Mouse (Mus musculus) stomach, embryonic 16.5 days (tissue): ENCODE measurements around the gene Fbxo7. TPM values are rescaled to one million over a fixed set of nuclear protein-coding genes. Genes with fewer than 3 reads are reported as not detected.

Source experiments
- ATAC-seq: fragments of 200-750 bp; cut with Nextera tagmentation; 2 replicates; pipeline ENCODE4 v1.8.0; 2017; ENCODE audit warnings: moderate number of reproducible peaks, moderate TSS enrichment; ENCODE audit not compliant: insufficient read depth, low FRiP score
- H3K27ac ChIP-seq: fragments of 300-500 bp; sonication (generic); 2 replicates; pipeline ENCODE4 v1.5.1; 2014; ENCODE audit warnings: low read length
- H3K27me3 ChIP-seq: fragments of 300-500 bp; sonication (generic); 2 replicates; pipeline ENCODE4 v1.6.1; 2014; ENCODE audit warnings: low read length, control low read depth, mixed read lengths; ENCODE audit not compliant: control insufficient read depth, insufficient read depth
- H3K36me3 ChIP-seq: fragments of 300-500 bp; sonication (generic); 2 replicates; pipeline ENCODE4 v1.6.1; 2014; ENCODE audit warnings: low read length; ENCODE audit not compliant: control insufficient read depth, insufficient read depth
- H3K4me1 ChIP-seq: fragments of 300-500 bp; sonication (generic); 2 replicates; pipeline ENCODE4 v1.6.1; 2014; ENCODE audit warnings: low read length, control low read depth, mixed read lengths; ENCODE audit not compliant: control insufficient read depth, insufficient read depth
- H3K4me2 ChIP-seq: fragments of 300-500 bp; sonication (generic); 2 replicates; pipeline ENCODE4 v1.6.1; 2014; ENCODE audit warnings: low read depth, low read length, mixed read lengths
- H3K4me3 ChIP-seq: fragments of 300-500 bp; sonication (generic); replicated peaks from 2 replicates; pipeline ENCODE4 v1.5.1; 2014; ENCODE audit warnings: mild to moderate bottlenecking, low read length
- H3K9ac ChIP-seq: fragments of 300-500 bp; sonication (generic); 2 replicates; pipeline ENCODE4 v1.6.1; 2014; ENCODE audit warnings: low read length
- H3K9me3 ChIP-seq: fragments of 300-500 bp; sonication (generic); replicated peaks from 2 replicates; pipeline ENCODE4 v1.6.1; 2016; ENCODE audit warnings: low read length, control low read depth; ENCODE audit not compliant: control insufficient read depth
- WGBS: fragments of 180-500 bp; shearing (Covaris S2); extraction: QIAGEN DNeasy Blood & Tissue Kit; methylation state at CpG from one replicate; pipeline ENCODE4 v1.1.7; 2014; 5-methylcytosine and 5-hydroxymethylcytosine counted together
- polyA plus RNA-seq: library from polyadenylated mRNA; unstranded; fragments of >200 nt; fragmentation: Nextera tagmentation; extraction: Ambion mirVana; gene quantifications from 2 replicates; pipeline ENCODE4 v1.2.1, GENCODE M21; 2015

Fbxo7 gene
- polyA plus RNA-seq: 38.0 and 39.2 TPM in 2 replicates

DNA sequence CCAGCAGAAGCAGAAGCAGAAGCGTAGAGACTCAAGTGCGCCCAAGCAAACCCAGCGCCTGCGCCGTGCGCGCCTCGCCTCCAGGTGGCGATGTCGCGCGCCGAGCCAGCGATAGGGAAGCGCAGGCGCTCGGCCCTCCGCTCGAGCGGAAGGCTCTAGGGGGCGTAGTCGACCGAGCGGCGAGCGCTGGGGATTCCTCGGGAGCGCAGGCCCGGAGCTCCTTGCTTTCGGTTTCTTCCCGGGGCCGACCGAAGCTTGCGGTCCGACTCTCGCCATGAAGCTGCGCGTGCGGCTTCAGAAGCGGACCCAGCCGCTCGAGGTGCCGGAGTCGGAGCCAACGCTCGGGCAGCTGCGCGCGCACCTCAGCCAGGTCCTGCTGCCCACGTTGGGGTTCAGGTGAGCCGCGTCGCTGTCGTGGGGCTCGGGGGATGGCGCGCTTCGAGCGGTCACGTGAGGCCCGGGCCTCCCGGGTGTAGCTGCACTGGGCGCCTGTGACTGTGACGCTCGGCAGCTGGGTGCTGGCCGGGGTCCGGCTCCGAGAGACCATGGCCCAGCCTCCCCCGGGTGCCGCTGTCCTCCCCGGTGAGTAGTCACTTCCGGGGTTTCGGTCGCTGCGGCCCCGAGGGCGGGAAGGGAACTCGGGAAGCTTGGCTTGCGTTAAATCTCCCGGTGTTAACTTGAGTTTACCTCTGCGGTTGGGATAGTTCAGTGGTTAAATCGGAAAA is at the start of gene Fbxo7:
Gene Fbxo7 (plus strand): TSS at position 224 of the 725 bp plus-strand sequence.
- Histone ChIP-seq H3K4me1 (peaks cover 2% of the 10 kb centered on the region; the same call in 1 of the 2 replicates), H3K9ac (peak within 1 kb of the TSS; percentile 94), H3K9me3 (no peaks in the 10 kb centered on the region), H3K4me2 (peak within 1 kb of the TSS; percentile 68), H3K27me3 (no peaks in the 10 kb centered on the region), H3K27ac (peak within 1 kb of the TSS; percentile 95), H3K36me3 (no peaks in the 10 kb centered on the region), H3K4me3 (peak within 1 kb of the TSS; percentile 95)
- WGBS: under 1% methylated on average over 82 of the region's 82 CpGs
- peak; percentile 95 for ATAC-seq

DNA sequence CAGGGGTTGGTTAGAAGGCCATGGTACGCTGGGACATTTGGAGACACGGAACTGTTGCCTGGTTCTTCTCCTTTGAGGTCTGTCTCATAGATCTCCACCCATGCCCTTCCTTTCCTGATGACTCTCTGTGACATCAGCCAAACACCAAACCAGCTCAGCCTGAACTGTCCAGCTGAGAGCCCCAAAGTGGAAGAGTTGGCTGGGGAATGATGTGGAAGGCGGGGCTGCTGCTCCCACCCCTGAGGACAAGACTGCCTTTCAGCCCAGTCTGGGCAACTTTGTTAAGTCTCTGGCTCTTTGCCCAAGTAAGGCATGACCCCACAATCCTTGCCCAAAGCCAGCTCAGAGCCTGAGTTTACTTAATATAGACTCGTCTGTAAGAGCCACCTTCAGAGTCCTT is 48.9 kb upstream of the Fbxo7 start:
- Histone ChIP-seq H3K9me3 (no peaks in the 10 kb centered on the region), H3K9ac (no peak overlapping the region), H3K27ac (peak overlapping the region; percentile 14), H3K36me3 (no peaks in the 10 kb centered on the region), H3K4me3 (no peak overlapping the region), H3K4me1 (no peaks in the 10 kb centered on the region), H3K27me3 (no peaks in the 10 kb centered on the region), H3K4me2 (no peak overlapping the region)
- ATAC-seq: no peak
- WGBS: 68% methylated on average over 4 of the region's 4 CpGs

DNA sequence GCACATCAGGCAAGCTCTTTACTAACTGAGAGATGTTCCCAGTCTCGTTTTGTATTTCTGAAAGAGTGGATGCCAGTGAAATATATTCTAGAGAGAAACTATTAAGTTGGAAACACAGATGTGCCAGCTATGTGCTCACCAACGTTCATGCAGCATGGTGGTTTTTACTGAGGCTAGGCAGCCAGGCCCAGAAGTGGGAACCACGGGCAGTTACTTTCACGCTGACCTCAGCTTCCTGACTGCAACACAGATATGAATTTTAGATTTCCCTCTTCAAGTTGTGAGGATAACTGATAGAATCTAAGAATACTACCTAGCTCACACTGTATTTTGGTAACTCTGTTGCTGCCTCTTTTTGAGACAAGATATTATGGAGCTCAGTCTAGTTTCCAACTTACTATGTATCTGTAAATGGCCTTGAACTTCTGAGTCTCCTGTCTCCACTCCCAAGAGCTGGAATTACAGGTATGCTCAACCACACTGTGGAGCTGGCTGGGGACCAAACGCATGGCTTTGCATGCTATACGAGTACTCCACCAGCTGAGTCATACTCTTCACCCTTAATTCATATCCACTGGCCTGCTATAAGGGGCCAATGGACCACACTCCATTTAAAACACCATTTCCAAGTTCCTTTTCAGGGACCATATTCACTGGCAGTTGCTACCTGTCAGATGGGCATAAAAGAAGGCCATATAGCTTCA is 32.2 kb upstream of the Fbxo7 start:
- H3K9me3 ChIP-seq: no peaks in the 10 kb centered on the region
- peak overlapping the region; percentile 43 for H3K27ac ChIP-seq
- no peak overlapping the region for H3K9ac ChIP-seq
- 64% methylated on average over 6 of the region's 6 CpGs for WGBS
- no peak for ATAC-seq
- H3K4me3 ChIP-seq: no peak overlapping the region
- H3K36me3 ChIP-seq: no peaks in the 10 kb centered on the region
- no peaks in the 10 kb centered on the region for H3K27me3 ChIP-seq
- H3K4me2 ChIP-seq: no peak overlapping the region
- no peaks in the 10 kb centered on the region for H3K4me1 ChIP-seq

DNA sequence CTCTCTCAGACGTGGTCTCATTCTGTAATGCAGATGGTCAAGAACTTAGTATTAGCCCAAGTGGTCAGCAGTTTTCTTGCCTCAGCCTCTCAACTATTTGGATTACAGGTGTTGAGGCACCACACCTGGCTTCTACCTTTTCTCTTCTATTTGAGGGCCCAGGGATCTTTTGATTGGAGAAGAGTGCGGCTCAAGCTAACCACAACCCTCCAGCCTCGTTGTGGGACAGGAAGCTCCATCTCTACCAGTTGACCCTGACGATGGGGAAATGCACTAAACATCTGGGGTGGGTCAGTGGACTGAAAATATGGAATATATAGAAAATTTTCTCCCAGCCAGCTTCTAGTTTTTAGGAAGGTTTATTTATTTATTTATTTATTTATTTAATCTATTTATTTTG is 29.4 kb upstream of the Fbxo7 start:
- WGBS: 79% methylated on average over 4 of the region's 4 CpGs
- no peak overlapping the region for H3K4me3 ChIP-seq
- no peak for ATAC-seq
- no peak overlapping the region for H3K9ac ChIP-seq
- H3K27ac ChIP-seq: no peak overlapping the region
- H3K4me2 ChIP-seq: no peak overlapping the region
- H3K9me3 ChIP-seq: no peaks in the 10 kb centered on the region
- H3K4me1 ChIP-seq: no peaks in the 10 kb centered on the region
- no peaks in the 10 kb centered on the region for H3K36me3 ChIP-seq
- no peaks in the 10 kb centered on the region for H3K27me3 ChIP-seq

DNA sequence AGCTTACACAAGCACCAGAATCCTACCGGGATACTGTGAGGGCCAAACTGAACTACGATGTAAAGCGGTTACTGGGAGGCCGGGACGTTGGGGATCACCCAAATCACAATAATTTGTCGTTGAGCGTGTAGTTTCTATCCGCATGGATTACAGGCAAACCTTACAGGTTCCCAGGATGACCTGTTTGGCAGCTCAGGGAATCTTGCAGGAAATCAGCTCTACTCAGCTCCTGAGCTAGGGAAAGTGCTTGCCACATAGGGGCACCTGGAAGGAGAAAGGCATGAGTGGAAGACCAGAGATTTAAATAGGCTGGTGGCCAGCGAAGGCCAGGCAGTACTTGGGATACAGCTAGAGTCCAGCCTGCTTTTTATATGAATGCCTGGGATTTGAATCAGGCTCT is 27.9 kb upstream of the Fbxo7 start:
- Histone ChIP-seq H3K36me3 (no peaks in the 10 kb centered on the region), H3K9me3 (no peaks in the 10 kb centered on the region), H3K9ac (no peak overlapping the region), H3K27ac (no peak overlapping the region), H3K4me2 (no peak overlapping the region), H3K4me3 (no peak overlapping the region), H3K4me1 (no peaks in the 10 kb centered on the region), H3K27me3 (no peaks in the 10 kb centered on the region)
- no peak for ATAC-seq
- WGBS: 92% methylated on average over 9 of the region's 9 CpGs

DNA sequence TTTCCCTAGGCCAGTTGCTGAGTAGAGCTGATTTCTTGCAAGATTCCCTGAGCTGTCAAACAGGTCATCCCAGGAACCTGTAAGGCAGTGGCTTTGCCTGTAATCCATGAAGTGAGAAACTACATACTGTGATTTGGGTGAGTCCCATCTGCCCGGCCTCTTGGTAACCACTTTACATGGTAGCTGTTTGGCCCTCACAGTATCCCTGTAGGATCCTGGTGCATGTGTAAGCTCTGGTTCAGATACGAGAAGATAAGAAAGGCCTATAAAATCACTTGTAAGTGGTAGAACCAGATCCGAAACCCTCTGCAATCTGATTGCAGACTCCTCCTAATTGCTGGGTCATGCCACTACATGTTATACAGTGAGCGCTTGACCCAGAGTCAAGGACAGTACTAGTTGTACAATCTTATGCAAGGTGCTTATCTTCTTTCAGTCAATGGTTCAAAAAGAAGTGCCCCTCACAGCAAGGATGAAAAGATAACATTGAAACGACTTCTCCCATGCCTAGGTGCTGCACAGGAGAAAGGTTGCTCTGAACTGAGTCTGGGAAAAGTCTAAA is 27.1 kb upstream of the Fbxo7 start:
- H3K36me3 ChIP-seq: no peaks in the 10 kb centered on the region
- H3K27me3 ChIP-seq: no peaks in the 10 kb centered on the region
- no peak for ATAC-seq
- WGBS: 62% methylated on average over 5 of the region's 5 CpGs
- H3K4me2 ChIP-seq: no peak overlapping the region
- no peak overlapping the region for H3K4me3 ChIP-seq
- H3K9ac ChIP-seq: no peak overlapping the region
- no peaks in the 10 kb centered on the region for H3K4me1 ChIP-seq
- no peaks in the 10 kb centered on the region for H3K9me3 ChIP-seq
- no peak overlapping the region for H3K27ac ChIP-seq

DNA sequence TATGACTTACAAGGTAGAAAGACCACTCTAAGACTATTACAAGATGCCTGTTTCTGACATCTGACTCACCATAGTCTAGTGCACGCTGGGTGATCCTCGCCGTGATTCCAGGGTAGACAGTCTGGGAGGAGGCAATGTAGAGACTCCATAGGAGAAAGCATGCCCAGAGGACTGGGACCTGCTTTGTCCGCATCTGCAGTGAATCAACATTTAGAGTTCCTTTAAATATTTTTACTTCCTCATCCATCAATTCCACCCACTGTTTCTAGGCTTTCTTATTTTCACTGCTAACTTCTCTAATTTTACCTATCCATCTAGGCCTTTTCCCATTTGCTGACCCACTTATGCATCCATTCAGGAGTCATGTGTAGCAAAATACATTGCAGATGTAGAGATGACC is 21.3 kb upstream of the Fbxo7 start:
- no peak for ATAC-seq
- no peaks in the 10 kb centered on the region for H3K9me3 ChIP-seq
- no peak overlapping the region for H3K9ac ChIP-seq
- H3K4me2 ChIP-seq: no peak overlapping the region
- no peaks in the 10 kb centered on the region for H3K4me1 ChIP-seq
- no peaks in the 10 kb centered on the region for H3K27me3 ChIP-seq
- WGBS: 92% methylated on average over 4 of the region's 4 CpGs
- H3K27ac ChIP-seq: no peak overlapping the region
- H3K4me3 ChIP-seq: no peak overlapping the region
- no peaks in the 10 kb centered on the region for H3K36me3 ChIP-seq

DNA sequence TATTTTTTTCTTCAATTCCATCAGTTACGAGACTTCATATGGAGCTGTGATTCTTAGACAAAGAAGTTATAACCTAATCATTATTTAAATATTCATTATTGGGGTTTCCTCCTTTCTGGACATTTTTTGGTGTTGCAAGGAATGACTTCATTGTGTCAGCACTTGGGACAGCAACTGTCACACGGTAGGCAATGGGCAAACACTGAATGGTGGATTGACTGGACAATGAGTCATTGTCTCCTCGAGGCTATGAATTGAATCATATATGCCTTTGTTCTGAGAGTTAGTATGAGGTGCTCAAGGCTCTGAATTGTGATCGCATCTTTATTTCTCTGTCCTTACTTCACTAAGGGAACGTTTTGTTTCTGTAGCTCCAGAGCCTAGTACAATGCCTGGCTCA is 15.3 kb upstream of the Fbxo7 start:
- Histone ChIP-seq H3K4me3 (no peak overlapping the region), H3K36me3 (no peaks in the 10 kb centered on the region), H3K9me3 (no peaks in the 10 kb centered on the region), H3K27me3 (no peaks in the 10 kb centered on the region), H3K4me2 (no peak overlapping the region), H3K4me1 (no peaks in the 10 kb centered on the region), H3K27ac (no peak overlapping the region), H3K9ac (no peak overlapping the region)
- no peak for ATAC-seq
- 73% methylated on average over 5 of the region's 5 CpGs for WGBS

DNA sequence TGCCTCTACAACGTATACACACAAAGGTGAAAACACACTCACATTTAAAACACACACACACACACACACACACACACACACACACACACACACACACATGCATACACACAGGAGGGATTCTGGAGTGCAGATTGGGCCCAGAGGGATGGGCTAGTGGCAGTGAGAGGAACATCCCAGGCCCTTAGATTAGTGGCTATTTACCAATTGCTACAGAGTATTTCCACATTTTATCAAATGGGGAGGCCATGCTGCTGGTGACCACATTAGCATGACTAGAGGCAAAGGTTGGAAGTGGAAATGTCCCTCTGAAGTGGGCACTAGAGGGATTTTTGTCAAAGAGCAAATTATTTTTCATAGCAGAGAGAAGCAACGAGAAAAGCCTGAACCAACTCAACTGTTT is 12.1 kb upstream of the Fbxo7 start:
- no peak overlapping the region for H3K4me2 ChIP-seq
- no peak overlapping the region for H3K9ac ChIP-seq
- H3K27ac ChIP-seq: no peak overlapping the region
- H3K9me3 ChIP-seq: no peaks in the 10 kb centered on the region
- no peak overlapping the region for H3K4me3 ChIP-seq
- 76% methylated on average over 2 of the region's 2 CpGs for WGBS
- H3K36me3 ChIP-seq: no peaks in the 10 kb centered on the region
- ATAC-seq: no peak
- H3K4me1 ChIP-seq: no peaks in the 10 kb centered on the region
- no peaks in the 10 kb centered on the region for H3K27me3 ChIP-seq
